Comparison of ENCODE assay signal across 8 mouse cellular contexts in genomic region chr10:39660698-39661097, GRCm38 (mm10). TPM values are rescaled to one million over a fixed set of nuclear protein-coding genes. Genes with fewer than 3 reads are reported as not detected.
DNase-seq lines count a peak whose midpoint lies in the region; ATAC-seq and TF ChIP-seq lines count a peak whose summit lies in the region.

No protein-coding gene starts in this region.

- no peak overlapping the region for H3K9ac ChIP-seq in lung, embryonic 16.5 days (ENCODE audit: low read length)
- no peak overlapping the region for H3K9ac ChIP-seq in limb, embryonic 12.5 days (replicated peaks)

- no peaks in the 10 kb centered on the region for H3K27me3 ChIP-seq in lung, embryonic 16.5 days (ENCODE audit: control insufficient read depth, insufficient read depth, low read depth, low read length)
- H3K27me3 ChIP-seq in limb, embryonic 12.5 days = no peaks in the 10 kb centered on the region

- H3K36me3 ChIP-seq in lung, embryonic 16.5 days (ENCODE audit: control insufficient read depth, insufficient read depth, low read length) = no peaks in the 10 kb centered on the region
- no peaks in the 10 kb centered on the region for H3K36me3 ChIP-seq in limb, embryonic 12.5 days

- TF ChIP-seq POLR2A in lung, adult 2 months (IDR thresholded peaks at IDR 0.05; ENCODE audit: borderline replicate concordance, extremely low read depth, low read depth, low read length) = no peak

- ATAC-seq in lung, embryonic 16.5 days (ENCODE audit: low read depth) = no peak
- no peak for ATAC-seq in limb, embryonic 12.5 days (ENCODE audit: insufficient number of reproducible peaks, insufficient read depth, low FRiP score, low TSS enrichment, low read depth)

- DNase-seq in cerebellum, adult 9-10 months = peak; percentile 25
- no peak for DNase-seq in cerebellum, adult 11-12 months
- DNase-seq in lung, adult 2 months = no peak
- peak; percentile 42 for DNase-seq in yolk sac, embryonic 10.5 days (ENCODE audit: low spot score)
- no peak for DNase-seq in gastrocnemius, postnatal 25 days
- no peak for DNase-seq in cerebellum, postnatal 10 days

- no peaks in the 10 kb centered on the region for H3K9me3 ChIP-seq in lung, embryonic 16.5 days (ENCODE audit: control insufficient read depth, low read length)
- no peaks in the 10 kb centered on the region for H3K9me3 ChIP-seq in limb, embryonic 12.5 days

- 32% methylated on average over 5 of the region's 5 CpGs for WGBS in lung, embryonic 16.5 days
- WGBS in lung, adult 2 months = 62% methylated on average over 5 of the region's 5 CpGs
- 56% methylated on average over 5 of the region's 5 CpGs for WGBS in limb, embryonic 12.5 days

- peak overlapping the region; percentile 6; the same call in 1 of the 2 replicates for H3K4me2 ChIP-seq in lung, embryonic 16.5 days (ENCODE audit: low read depth, low read length)
- H3K4me2 ChIP-seq in limb, embryonic 12.5 days = no peak overlapping the region

- TF ChIP-seq CTCF in lung, adult 2 months (IDR thresholded peaks at IDR 0.05; ENCODE audit: insufficient read depth, low read length) = no peak

- peak overlapping the region; percentile 96 for H3K27ac ChIP-seq in lung, embryonic 16.5 days (ENCODE audit: low read length)
- peak overlapping the region; percentile 46; the same call in 1 of the 2 replicates for H3K27ac ChIP-seq in limb, embryonic 12.5 days

- H3K4me1 ChIP-seq in lung, embryonic 16.5 days (replicated peaks; ENCODE audit: control insufficient read depth, insufficient read depth, low read length) = peaks cover 48% of the 10 kb centered on the region
- H3K4me1 ChIP-seq in lung, adult 2 months (ENCODE audit: control insufficient read depth, insufficient read depth, low read length) = peaks cover 20% of the 10 kb centered on the region
- peaks cover 37% of the 10 kb centered on the region for H3K4me1 ChIP-seq in limb, embryonic 12.5 days (replicated peaks)

- H3K4me3 ChIP-seq in lung, embryonic 16.5 days (ENCODE audit: low read length) = no peak overlapping the region
- H3K4me3 ChIP-seq in lung, adult 2 months (replicated peaks; ENCODE audit: extremely low read depth, low read depth, low read length) = no peak overlapping the region
- H3K4me3 ChIP-seq in limb, embryonic 12.5 days (replicated peaks) = no peak overlapping the region

RNA-seq across cellular contexts. Expression of gene Traf3ip2, which starts 48.0 kb away (rescaled TPM):
- polyA plus RNA-seq in lung, embryonic 16.5 days (2015; fragmentation: Nextera tagmentation; extraction: Ambion mirVana) = 34.2 and 37.9 TPM in 2 replicates
- polyA plus RNA-seq in lung, adult 2 months (2012; rRNA removed) = 20.0 and 23.2 TPM in 2 replicates
- 4.9 and 6.1 TPM in 2 replicates for polyA plus RNA-seq in limb, embryonic 12.5 days (2016; fragmentation: Nextera tagmentation; extraction: Ambion mirVana)
- 1 to 10 TPM; 4.8 to 5.7 TPM for total RNA-seq in gastrocnemius, postnatal 25 days (2021)

Comparison
In these comparisons a context has a peak if more than half of its experiments do, and no peak if none do; other contexts are left out.
1. DNase-seq: peak in cerebellum, adult 9-10 months (single experiment) and yolk sac, embryonic 10.5 days (single experiment); none in cerebellum, adult 11-12 months (single experiment), lung, adult 2 months (single experiment), gastrocnemius, postnatal 25 days (single experiment) and cerebellum, postnatal 10 days (0 of 2).